Mouse (Mus musculus) limb, embryonic 14.5 days (tissue): ENCODE measurements around the gene Tmem88. TPM values are rescaled to one million over a fixed set of nuclear protein-coding genes. Genes with fewer than 3 reads are reported as not detected.

Experiments
- ATAC-seq: fragments of 200-750 bp; cut with Nextera tagmentation; 2 replicates; pipeline ENCODE4 v1.8.0; 2017; ENCODE audit warnings: low read depth, moderate number of reproducible peaks, moderate TSS enrichment; ENCODE audit not compliant: low FRiP score
- DNase-seq: peaks from one replicate; pipeline ENCODE4 v3.0.0-alpha.2; 2015; ENCODE audit warnings: low spot score
- H3K27ac ChIP-seq: fragments of 300-500 bp; sonication (generic); replicated peaks from 2 replicates; pipeline ENCODE4 v1.5.1; 2014; ENCODE audit warnings: low read depth, mild to moderate bottlenecking, low read length, moderate library complexity, mixed read lengths
- H3K27me3 ChIP-seq: fragments of 300-500 bp; sonication (generic); 2 replicates; pipeline ENCODE4 v1.6.1; 2014; ENCODE audit warnings: low read length, mixed read lengths; ENCODE audit not compliant: control insufficient read depth, insufficient read depth
- H3K36me3 ChIP-seq: fragments of 300-500 bp; sonication (generic); 2 replicates; pipeline ENCODE4 v1.6.1; 2014; ENCODE audit warnings: mild to moderate bottlenecking, low read length, moderate library complexity, mixed read lengths; ENCODE audit not compliant: control insufficient read depth, insufficient read depth
- H3K4me1 ChIP-seq: fragments of 300-500 bp; sonication (generic); 2 replicates; pipeline ENCODE4 v1.6.1; 2014; ENCODE audit warnings: antibody characterized with exemption, low read length, mixed read lengths; ENCODE audit not compliant: control insufficient read depth, insufficient read depth
- H3K4me2 ChIP-seq: fragments of 300-500 bp; sonication (generic); replicated peaks from 2 replicates; pipeline ENCODE4 v1.6.1; 2014; ENCODE audit warnings: low read depth, mild to moderate bottlenecking, low read length, moderate library complexity; ENCODE audit not compliant: severe bottlenecking
- H3K4me3 ChIP-seq: fragments of 300-500 bp; sonication (generic); replicated peaks from 2 replicates; pipeline ENCODE4 v1.5.1; 2014; ENCODE audit warnings: low read length
- H3K9ac ChIP-seq: fragments of 300-500 bp; sonication (generic); 2 replicates; pipeline ENCODE4 v1.6.1; 2014; ENCODE audit warnings: mild to moderate bottlenecking, low read depth, low read length, moderate library complexity; ENCODE audit not compliant: severe bottlenecking
- H3K9me3 ChIP-seq: fragments of 300-500 bp; sonication (generic); 2 replicates; pipeline ENCODE4 v1.6.1; 2016; ENCODE audit warnings: low read length; ENCODE audit not compliant: control insufficient read depth
- POLR2A ChIP-seq: fragments of 200-500 bp; IDR thresholded peaks from 2 replicates; pipeline ENCODE4 v1.8.0; 2012; ENCODE audit warnings: inconsistent platforms, mild to moderate bottlenecking, moderate library complexity, borderline replicate concordance; ENCODE audit not compliant: insufficient read depth, insufficient read length; ENCODE audit errors: extremely low read depth
- WGBS: fragments of 180-500 bp; shearing (Covaris S2); extraction: QIAGEN DNeasy Blood & Tissue Kit; methylation state at CpG from one replicate; pipeline ENCODE4 v1.1.7; 2014; 5-methylcytosine and 5-hydroxymethylcytosine counted together
- polyA plus RNA-seq, 2 experiments: library from polyadenylated mRNA; depleted of rRNA in 1 of 2; stranded (reverse) in 1 of 2; unstranded in 1 of 2; fragments of >200 nt; fragmentation: Nextera tagmentation in 1 of 2; extraction: Ambion mirVana in 1 of 2; gene quantifications; 2 replicates each; pipeline versions ENCODE4 v1.2.1 to v1.2.3; 2012 to 2014

Tmem88 gene
- polyA plus RNA-seq, 2 experiments: 17.0 to 18.9 TPM

DNA sequence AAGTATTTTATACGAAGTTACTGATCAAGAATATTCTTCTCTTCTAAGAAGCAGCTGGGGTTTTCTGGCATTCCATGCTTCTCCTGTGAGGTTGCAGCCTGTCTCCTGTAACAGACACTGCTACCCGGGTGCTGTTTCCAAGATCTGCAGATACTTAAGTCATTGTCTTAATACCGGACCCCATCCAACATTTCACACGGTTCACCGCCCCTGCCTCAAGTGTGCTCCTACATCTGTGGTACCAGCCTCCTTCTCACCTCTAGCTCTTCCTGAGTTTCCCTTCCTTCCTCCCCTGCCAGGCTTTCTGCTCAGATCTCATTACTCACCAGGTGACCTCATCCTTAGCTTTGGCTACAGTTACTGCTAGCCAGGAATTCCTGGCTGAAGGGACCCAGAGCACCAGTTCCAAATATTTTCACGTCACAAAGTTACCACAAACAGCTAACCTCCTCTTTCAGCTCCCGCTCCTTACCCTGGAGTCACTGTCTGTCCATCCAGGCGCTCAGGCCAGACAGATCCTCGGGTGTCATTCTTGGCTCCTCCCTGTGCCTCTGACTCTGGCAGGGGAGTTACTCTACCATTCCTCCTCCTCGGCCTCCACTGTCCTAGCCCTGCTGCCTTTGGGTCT is 15.4 kb downstream of the Tmem88 start:
- no peak overlapping the region for H3K27ac ChIP-seq
- no peak overlapping the region for H3K4me3 ChIP-seq
- H3K27me3 ChIP-seq: no peaks in the 10 kb centered on the region
- H3K4me2 ChIP-seq: no peak overlapping the region
- H3K36me3 ChIP-seq: peaks cover 10% of the 10 kb centered on the region; the same call in 1 of the 2 replicates
- no peak overlapping the region for H3K9ac ChIP-seq
- no peaks in the 10 kb centered on the region; the same call in 1 of the 2 replicates for H3K4me1 ChIP-seq
- no peaks in the 10 kb centered on the region for H3K9me3 ChIP-seq
- WGBS: 67% methylated on average over 10 of the region's 10 CpGs
- DNase-seq (peak; percentile 11), ATAC-seq (peak; percentile 34; the same call in 1 of the 2 replicates)
- TF ChIP-seq POLR2A: no peak

DNA sequence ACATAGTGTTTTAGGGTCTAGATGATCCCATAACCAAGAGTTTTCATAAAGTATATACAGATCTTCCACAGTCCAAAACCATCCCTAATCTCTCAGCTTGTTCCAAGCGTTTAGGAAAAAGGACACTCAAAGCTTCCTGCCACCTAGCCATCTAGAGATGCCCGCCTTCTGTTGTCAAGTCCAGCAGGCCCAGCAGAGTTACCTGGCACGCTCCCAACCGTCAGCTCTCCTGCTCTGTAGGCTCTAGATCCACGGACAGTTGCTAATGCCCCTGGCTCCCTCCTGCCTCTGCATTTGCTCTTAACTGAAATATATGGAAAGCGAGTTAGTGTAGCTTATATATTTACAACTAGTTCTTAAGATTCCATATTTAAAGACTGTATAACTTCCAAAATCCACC is 16.7 kb downstream of the Tmem88 start:
- H3K36me3 ChIP-seq: peaks cover 16% of the 10 kb centered on the region; the same call in 1 of the 2 replicates
- H3K27ac ChIP-seq: no peak overlapping the region
- H3K4me3 ChIP-seq: no peak overlapping the region
- WGBS: 77% methylated on average over 6 of the region's 6 CpGs
- no peaks in the 10 kb centered on the region for H3K27me3 ChIP-seq
- no peak for TF ChIP-seq POLR2A
- no peaks in the 10 kb centered on the region for H3K9me3 ChIP-seq
- H3K9ac ChIP-seq: no peak overlapping the region
- no peaks in the 10 kb centered on the region; the same call in 1 of the 2 replicates for H3K4me1 ChIP-seq
- no peak for DNase-seq
- no peak overlapping the region for H3K4me2 ChIP-seq
- no peak for ATAC-seq

- WGBS: 78% methylated on average over 3 of the region's 3 CpGs
- H3K27ac ChIP-seq: no peak overlapping the region
- H3K36me3 ChIP-seq: peaks cover 21% of the 10 kb centered on the region; the same call in 1 of the 2 replicates
- H3K4me1 ChIP-seq: no peaks in the 10 kb centered on the region; the same call in 1 of the 2 replicates
- H3K4me3 ChIP-seq: no peak overlapping the region
- H3K9ac ChIP-seq: no peak overlapping the region
- H3K27me3 ChIP-seq: no peaks in the 10 kb centered on the region
- no peak overlapping the region for H3K4me2 ChIP-seq
- DNase-seq (no peak), ATAC-seq (no peak)
- no peaks in the 10 kb centered on the region for H3K9me3 ChIP-seq
- TF ChIP-seq POLR2A: no peak
Measured at GRCm38 (mm10) chr11:69379600-69379999, 18.4 kb downstream of the Tmem88 start.

DNA sequence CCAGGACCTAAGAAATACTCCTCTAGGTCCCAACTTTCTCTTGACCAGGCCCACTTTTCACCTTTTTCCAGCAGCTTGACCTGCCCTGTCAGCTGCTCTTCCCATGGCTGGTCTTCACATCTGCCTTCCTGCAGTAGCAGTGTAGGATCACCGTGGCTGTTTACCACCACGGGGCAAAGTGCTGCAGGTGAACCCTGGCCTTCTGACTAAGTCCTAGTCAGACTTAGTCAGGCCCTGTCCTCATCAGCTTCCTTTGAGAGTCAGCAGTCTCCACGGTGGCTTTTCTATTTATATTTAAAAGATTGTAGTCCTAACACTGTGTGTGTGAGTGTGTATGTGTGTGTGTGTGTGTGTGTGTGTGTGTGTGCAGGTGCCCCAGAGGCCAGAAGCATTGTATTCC is 20.3 kb downstream of the Tmem88 start:
- 82% methylated on average over 3 of the region's 3 CpGs for WGBS
- Histone ChIP-seq H3K27ac (no peak overlapping the region), H3K36me3 (peaks cover 39% of the 10 kb centered on the region), H3K27me3 (no peaks in the 10 kb centered on the region), H3K9ac (no peak overlapping the region), H3K4me3 (no peak overlapping the region), H3K4me2 (no peak overlapping the region), H3K9me3 (no peaks in the 10 kb centered on the region), H3K4me1 (no peaks in the 10 kb centered on the region; the same call in 1 of the 2 replicates)
- no peak for DNase-seq
- ATAC-seq: no peak
- TF ChIP-seq POLR2A: no peak

- H3K9me3 ChIP-seq: no peaks in the 10 kb centered on the region
- peaks cover 18% of the 10 kb centered on the region for H3K4me1 ChIP-seq
- H3K4me3 ChIP-seq: no peak overlapping the region
- H3K36me3 ChIP-seq: peaks cover 37% of the 10 kb centered on the region
- no peak overlapping the region for H3K9ac ChIP-seq
- no peak for DNase-seq
- H3K27ac ChIP-seq: no peak overlapping the region
- H3K27me3 ChIP-seq: no peaks in the 10 kb centered on the region
- TF ChIP-seq POLR2A: no peak
- no peak for ATAC-seq
- WGBS: 89% methylated on average over 4 of the region's 4 CpGs
- no peak overlapping the region for H3K4me2 ChIP-seq
Measured at GRCm38 (mm10) chr11:69375646-69376045, 22.4 kb downstream of the Tmem88 start.
